Mouse (Mus musculus): Measurements from ENCODE around the gene Fgf13. TPM values are rescaled to one million over a fixed set of nuclear protein-coding genes. Genes with fewer than 3 reads are reported as not detected.
A peak's percentile ranks its signal among the peaks of the same experiment; 100 is the strongest.

The Fgf13 gene
- total RNA-seq, 1 experiment from 2014 or later, result 4.1 TPM

- no peak for ATAC-seq (replicated peaks; ENCODE audit: low read depth, poor library complexity, severe bottlenecking)
These were observed 366.7 kb downstream of the Fgf13 start for GRCm38 (mm10) chrX:59201146-59201545.

- ATAC-seq (replicated peaks; ENCODE audit: low read depth, poor library complexity, severe bottlenecking), result no peak
These were observed 373.7 kb downstream of the Fgf13 start for GRCm38 (mm10) chrX:59194149-59194548.

GRCm38 (mm10) chrX:59186922-59187321, 380.9 kb downstream of the Fgf13 start:
- ATAC-seq (replicated peaks; ENCODE audit: low read depth, poor library complexity, severe bottlenecking), result no peak

GRCm38 (mm10) chrX:59182323-59182722, 385.5 kb downstream of the Fgf13 start:
- ATAC-seq (replicated peaks; ENCODE audit: low read depth, poor library complexity, severe bottlenecking), result no peak

- no peak for ATAC-seq (replicated peaks; ENCODE audit: low read depth, poor library complexity, severe bottlenecking)
These were observed 388.2 kb downstream of the Fgf13 start for GRCm38 (mm10) chrX:59179627-59180026.

- 0 out of 2 replicates have a peak, but pooled peaks have one; percentile 29 for ATAC-seq (replicated peaks; ENCODE audit: low read depth, poor library complexity, severe bottlenecking)
These were observed 388.7 kb downstream of the Fgf13 start for GRCm38 (mm10) chrX:59179081-59179596.

GRCm38 (mm10) chrX:59177653-59178052, 390.2 kb downstream of the Fgf13 start:
- no peak for ATAC-seq (replicated peaks; ENCODE audit: low read depth, poor library complexity, severe bottlenecking)

- no peak for ATAC-seq (replicated peaks; ENCODE audit: low read depth, poor library complexity, severe bottlenecking)
These were observed 395.7 kb downstream of the Fgf13 start for GRCm38 (mm10) chrX:59172200-59172599.

- no peak for ATAC-seq (replicated peaks; ENCODE audit: low read depth, poor library complexity, severe bottlenecking)
These were observed 401.1 kb downstream of the Fgf13 start for GRCm38 (mm10) chrX:59166763-59167162.

- ATAC-seq (replicated peaks; ENCODE audit: low read depth, poor library complexity, severe bottlenecking), result no peak
These were observed 425.9 kb downstream of the Fgf13 start for GRCm38 (mm10) chrX:59141947-59142346.

GRCm38 (mm10) chrX:59134928-59135361, 432.9 kb downstream of the Fgf13 start:
- ATAC-seq (replicated peaks; ENCODE audit: low read depth, poor library complexity, severe bottlenecking), result peak; percentile 95

- ATAC-seq (replicated peaks; ENCODE audit: low read depth, poor library complexity, severe bottlenecking), result no peak; the same call in 1 of the 2 replicates
These were observed 433.6 kb downstream of the Fgf13 start for GRCm38 (mm10) chrX:59134166-59134861.

- ATAC-seq (replicated peaks; ENCODE audit: low read depth, poor library complexity, severe bottlenecking), result no peak
These were observed 434.1 kb downstream of the Fgf13 start for GRCm38 (mm10) chrX:59133834-59134165.

- ATAC-seq (replicated peaks; ENCODE audit: low read depth, poor library complexity, severe bottlenecking), result no peak
These were observed 434.5 kb downstream of the Fgf13 start for GRCm38 (mm10) chrX:59133416-59133815.

- no peak for ATAC-seq (replicated peaks; ENCODE audit: low read depth, poor library complexity, severe bottlenecking)
These were observed 441.2 kb downstream of the Fgf13 start for GRCm38 (mm10) chrX:59126637-59127036.

- ATAC-seq (replicated peaks; ENCODE audit: low read depth, poor library complexity, severe bottlenecking), result no peak
These were observed 454.7 kb downstream of the Fgf13 start for GRCm38 (mm10) chrX:59113187-59113586.

GRCm38 (mm10) chrX:59085928-59086327, 481.9 kb downstream of the Fgf13 start:
- ATAC-seq (replicated peaks; ENCODE audit: low read depth, poor library complexity, severe bottlenecking), result no peak

GRCm38 (mm10) chrX:59080427-59080826, 487.4 kb downstream of the Fgf13 start:
- no peak for ATAC-seq (replicated peaks; ENCODE audit: low read depth, poor library complexity, severe bottlenecking)

- no peak for ATAC-seq (replicated peaks; ENCODE audit: low read depth, poor library complexity, severe bottlenecking)
These were observed 495.8 kb downstream of the Fgf13 start for GRCm38 (mm10) chrX:59072083-59072482.

GRCm38 (mm10) chrX:59063157-59063556, 504.7 kb downstream of the Fgf13 start:
- ATAC-seq (replicated peaks; ENCODE audit: low read depth, poor library complexity, severe bottlenecking), result no peak

GRCm38 (mm10) chrX:59034969-59035368, 532.9 kb downstream of the Fgf13 start:
- no peak for ATAC-seq (replicated peaks; ENCODE audit: low read depth, poor library complexity, severe bottlenecking)

All from common myeloid progenitor, adult 5-6 weeks (primary cell).